Mouse (Mus musculus) erythroblast, embryonic 14.5 days (primary cell): ENCODE data around the gene Dnajc1.

ENCODE experiments used
- GATA1 ChIP-seq: IDR thresholded peaks from 2 replicates; pipeline ENCODE4 v1.6.1; 2012; ENCODE audit warnings: low read length, inconsistent platforms, mixed read lengths
- TAL1 ChIP-seq: IDR thresholded peaks from 3 replicates; pipeline ENCODE4 v1.6.1; 2012; ENCODE audit warnings: low read length, inconsistent platforms, mixed read lengths

GRCm38 (mm10) chr2:18317503-18318281 is 74.9 kb downstream of the Dnajc1 start:
- TF ChIP-seq GATA1: no peak
- TF ChIP-seq TAL1: no peak
